Mouse (Mus musculus): ENCODE measurements at regions not wholly inside any gene's neighbourhood (a gene's known extent, or its start where the extent isn't known, plus 50 kb on each side); places are given as distances from the start of the nearest gene placed in this dataset.

DNA sequence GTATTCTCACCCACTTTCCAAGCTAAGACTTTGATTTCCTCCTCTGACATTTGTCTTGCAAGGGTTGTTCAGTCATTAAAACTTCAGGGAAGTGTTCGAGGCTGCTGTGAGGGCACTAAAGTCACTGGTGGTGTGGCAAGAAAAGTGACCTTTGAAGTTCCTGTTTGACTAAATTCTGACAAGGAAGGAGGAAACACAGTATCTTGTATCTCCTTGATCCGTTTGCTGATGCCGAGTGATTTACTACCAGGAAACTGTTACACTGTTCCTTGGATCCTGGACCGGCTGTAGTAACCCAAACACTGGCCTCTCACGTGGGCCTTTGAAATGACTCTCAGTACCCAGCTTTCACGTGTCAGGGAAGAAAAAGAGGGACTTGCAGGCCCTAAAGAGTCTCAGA is 53.5 kb upstream of the Ralgapa2 start:
- no peak for DNase-seq (ENCODE audit: low spot score in 2 of 2)

DNA sequence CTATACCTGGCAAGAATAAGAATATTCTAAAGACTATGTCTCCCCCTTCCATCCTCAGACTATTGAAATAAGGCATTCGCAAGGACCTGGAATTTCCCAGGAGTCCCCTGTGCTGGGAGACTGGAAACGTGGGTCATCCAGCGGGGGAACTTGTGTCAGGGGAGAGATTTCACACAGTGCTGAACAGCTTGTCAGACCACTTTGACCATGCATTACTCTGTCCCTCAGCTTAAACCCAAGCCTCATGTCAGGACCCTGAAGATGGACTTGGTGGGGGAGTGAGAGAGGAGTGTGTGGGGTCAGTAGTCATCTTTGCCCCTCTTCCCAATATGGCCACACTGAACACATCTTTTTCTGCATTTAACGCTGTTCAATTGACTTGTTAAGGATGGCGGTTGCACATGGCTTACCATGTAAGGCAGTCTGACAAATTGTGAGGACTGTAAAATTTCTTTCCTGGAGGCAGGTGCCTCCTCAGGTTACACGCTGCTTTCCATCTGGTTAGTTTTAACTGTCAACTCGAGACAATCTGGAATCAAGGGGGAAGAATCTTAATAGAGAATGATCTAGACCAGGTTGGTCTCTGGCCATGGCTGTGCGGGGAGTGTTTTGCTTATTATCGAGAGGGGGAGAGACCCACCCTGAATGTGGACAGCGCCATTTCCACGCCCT is 56.2 kb upstream of the Ralgapa2 start:
- DNase-seq (ENCODE audit: low spot score in 2 of 2): no peak

DNA sequence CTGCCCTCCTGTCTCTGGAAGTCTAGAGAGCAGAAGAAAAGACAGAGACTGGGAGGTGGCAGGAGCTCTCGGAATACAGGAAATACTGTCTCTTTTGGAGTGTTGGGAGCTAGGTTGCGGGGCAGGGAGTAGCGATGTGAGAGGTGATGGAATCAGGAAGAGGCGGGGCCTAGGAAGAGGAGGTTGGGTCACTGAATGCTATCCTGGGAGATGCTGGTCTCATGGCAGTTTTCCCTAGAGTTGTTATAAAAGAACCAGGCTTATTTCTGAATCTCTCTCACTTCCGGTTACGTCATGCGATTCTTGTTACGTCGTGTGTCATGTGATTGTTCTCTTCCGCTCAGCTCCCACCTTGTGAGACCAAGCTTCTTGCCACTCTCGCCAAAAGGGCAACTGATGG is 58.9 kb upstream of the Ralgapa2 start:
- DNase-seq (ENCODE audit: low spot score in 2 of 2): no peak

DNA sequence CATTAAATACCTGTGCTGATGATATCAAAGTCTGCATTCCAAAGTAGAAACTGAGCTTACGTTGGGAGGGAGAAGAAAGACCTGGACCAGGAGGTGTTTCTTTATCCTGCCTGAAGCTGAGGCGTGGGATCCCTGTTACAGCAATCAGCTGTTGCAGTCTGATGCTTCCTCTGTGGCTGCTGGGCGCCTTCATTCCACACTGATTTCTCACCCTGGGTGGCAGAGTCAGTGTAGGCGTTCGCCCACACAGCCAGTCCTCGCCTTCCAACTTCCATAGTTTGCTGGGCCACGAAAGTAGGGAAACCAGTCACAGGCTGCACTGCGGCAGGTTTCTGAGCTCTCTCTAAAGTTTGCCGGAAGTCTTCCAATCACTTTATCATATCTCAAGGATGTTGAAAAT is 59.7 kb upstream of the Ralgapa2 start:
- peak; percentile 57 to 58 for DNase-seq (ENCODE audit: low spot score in 2 of 2)

DNA sequence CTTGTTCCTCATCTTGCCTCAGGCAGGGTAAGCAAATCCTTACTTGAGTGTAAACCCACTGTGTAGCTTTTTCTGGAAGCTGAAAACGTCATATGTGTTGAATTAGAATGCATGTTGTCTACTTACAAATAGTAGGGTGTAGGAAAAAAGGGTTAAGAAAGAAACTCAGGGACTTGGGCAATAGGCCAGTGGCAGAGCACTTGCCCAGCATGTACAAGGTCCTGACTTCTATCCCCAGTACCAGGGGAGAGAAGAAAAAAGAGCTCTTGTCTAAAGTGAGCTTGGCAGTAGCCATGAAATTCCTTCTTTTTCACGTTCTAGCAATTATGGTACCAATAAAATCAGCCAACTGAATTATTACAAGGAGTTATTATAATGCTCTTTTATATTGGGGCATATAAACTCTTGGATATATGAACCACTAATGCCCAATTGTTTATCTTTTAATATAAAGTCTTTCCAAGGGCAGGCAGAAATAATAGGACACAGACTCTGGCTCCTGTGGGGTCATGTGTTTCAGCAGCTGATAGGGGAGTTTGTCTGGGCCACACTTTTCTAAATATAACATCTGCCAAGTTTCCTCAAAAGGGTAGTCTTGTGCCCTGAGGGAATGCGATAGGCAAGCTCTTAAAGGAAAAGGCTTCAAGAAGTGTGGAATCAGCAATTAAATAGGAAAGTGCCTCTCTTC is 63.6 kb upstream of the Ralgapa2 start:
- DNase-seq (ENCODE audit: low spot score in 2 of 2): no peak

DNA sequence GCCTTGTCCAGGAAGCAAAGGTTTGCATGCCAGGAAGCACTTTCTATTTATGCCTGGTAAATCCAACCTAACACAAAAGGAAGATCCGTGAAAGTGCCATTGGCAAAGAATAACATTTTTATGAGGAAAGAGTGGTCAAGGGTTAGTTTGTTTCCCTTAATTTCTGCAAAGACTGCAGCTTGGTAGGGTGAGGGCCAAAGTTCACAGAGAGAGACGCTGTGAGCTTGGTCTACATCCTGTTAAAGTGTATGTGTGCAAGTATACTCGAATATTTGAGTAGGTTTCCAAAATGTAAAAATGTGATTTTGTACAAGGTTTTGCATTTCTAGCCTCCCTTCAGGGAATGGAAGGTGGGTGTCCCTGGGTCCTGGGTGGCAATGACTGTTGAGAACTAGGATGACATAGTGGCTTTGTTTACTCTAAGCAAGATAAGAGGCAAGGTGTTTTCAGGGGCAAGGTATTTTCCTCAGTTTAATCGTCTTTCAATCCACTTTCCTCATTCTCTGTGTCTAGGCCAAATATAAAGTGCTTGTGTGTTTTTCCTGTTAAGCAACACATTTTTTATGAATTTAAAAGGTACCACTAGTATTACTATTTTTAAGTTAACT is 64.3 kb upstream of the Ralgapa2 start:
- DNase-seq (ENCODE audit: low spot score in 2 of 2): no peak

DNA sequence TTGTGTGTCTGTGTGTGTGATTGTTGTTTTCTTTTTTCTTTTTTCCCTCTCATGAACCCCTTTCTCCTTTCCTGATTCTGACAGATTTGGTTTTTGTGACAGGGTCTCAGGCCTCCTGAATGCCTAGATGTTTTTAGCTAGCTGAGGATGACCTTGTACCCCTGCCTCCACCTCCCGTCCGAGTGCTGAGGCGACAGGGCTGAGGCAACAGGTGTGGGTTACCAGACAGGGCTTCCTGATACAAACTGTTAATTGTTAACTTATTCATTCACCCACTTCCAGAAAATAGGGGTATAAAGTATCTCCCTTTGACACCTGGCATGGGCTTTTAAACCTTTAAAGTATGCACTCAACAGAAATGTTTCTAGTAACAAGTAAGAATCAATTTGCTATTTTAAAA is 65.0 kb upstream of the Ralgapa2 start:
- no peak for DNase-seq (ENCODE audit: low spot score in 2 of 2)

DNA sequence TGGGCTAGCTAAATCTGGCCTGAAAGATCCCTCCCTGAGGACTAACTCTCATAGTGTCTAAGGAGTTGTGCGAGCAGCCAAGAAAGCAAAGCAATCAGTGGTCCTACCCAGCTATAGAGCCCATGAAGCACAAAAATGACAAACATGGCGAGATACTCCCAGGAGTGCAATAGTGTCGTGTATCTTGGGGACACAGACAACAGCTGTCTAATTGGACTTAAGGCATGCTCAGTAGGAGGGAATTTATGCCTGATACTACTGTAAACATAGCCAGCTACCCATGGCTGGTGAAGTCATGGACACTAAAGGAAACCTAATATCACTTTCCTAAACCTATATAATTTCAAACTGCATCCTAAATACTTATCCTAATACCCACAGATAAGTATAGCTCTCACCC is 69.1 kb upstream of the Ralgapa2 start:
- DNase-seq (ENCODE audit: low spot score in 2 of 2): no peak

DNA sequence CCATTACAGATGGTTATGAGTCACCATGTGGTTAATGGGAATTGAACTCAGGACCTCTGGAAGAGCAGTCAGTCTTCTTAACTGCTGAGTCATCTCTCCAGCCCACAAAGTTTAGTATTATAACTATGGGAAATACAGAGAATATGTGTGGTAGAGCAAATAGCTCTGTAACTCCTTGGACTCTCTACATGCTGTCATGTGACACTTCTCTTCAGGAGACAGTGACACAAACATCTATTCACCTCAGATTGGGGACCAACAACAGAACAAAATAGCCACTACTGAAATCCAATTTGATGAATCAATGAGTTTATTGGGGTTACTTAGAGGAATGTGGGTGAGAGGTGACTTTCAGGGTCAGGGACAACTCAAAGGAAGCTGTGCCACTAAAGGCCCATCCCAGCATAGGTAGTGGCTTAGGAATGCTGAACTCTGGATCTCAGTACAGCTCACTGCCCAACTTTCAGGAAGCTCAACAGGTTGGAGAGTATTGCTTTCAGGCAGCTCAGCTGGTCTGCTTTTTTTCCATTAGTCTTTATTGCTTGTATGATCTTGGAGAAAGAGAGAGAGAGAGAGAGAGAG is 71.8 kb upstream of the Ralgapa2 start:
- no peak for DNase-seq (ENCODE audit: low spot score in 2 of 2)

DNA sequence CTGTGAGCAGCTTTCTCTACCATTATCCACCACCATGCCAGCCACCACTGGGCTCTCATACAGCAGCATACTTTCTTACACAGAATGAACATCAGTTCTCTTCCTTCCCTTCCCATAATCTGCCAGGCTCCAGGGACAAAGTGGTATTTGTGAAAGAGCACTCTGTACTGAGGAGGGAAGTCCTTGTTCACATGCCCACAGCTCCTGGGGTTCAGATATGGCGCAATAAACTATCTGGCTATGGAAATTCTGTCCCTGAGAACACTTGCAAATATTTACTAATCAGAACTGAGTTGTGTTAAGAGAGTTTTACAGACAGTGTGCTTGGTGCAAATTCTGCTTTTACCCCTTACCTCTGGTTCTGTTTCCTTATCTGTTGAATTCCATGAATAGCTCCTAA is 74.2 kb upstream of the Ralgapa2 start:
- no peak for DNase-seq (ENCODE audit: low spot score in 2 of 2)

DNA sequence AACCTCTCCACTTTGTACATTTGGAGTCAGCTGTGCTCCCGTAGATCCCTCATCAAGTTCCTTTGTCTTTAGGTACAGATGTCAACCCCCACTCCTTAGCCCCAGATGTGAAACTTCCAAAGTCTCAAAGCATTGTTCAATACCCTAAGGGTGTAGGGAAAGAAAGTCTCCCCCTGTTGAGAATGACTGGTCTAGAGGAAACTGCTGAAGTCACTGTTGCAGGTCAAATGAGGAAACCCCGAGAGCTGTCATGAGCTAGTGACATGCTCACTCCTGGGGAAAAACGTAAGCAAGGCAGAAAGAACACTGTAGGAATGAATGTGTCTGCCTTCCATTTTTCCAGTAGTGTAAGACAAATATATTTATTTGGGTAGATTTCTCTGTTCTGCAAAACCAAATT is 74.8 kb upstream of the Ralgapa2 start:
- no peak for DNase-seq (ENCODE audit: low spot score in 2 of 2)

DNA sequence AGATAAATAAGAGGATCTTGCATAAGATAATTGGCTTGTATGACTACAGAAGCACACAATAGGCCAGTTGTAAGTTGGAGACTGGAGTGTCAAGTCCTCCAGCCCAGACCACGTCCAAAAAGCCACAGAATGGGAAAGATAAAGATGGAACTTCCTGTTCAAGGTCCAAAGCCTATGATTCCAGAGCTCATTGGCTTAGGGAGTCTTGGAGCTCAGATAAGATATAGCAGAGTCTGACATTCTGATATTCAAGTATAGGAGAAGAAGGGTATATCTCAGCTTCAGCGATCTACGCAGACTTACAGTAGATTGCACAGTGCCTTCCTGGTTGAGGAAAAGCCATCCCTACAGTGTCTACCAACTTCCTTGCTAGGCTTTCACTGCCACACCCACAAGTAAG is 77.7 kb upstream of the Ralgapa2 start:
- no peak for DNase-seq (ENCODE audit: low spot score in 2 of 2)

DNA sequence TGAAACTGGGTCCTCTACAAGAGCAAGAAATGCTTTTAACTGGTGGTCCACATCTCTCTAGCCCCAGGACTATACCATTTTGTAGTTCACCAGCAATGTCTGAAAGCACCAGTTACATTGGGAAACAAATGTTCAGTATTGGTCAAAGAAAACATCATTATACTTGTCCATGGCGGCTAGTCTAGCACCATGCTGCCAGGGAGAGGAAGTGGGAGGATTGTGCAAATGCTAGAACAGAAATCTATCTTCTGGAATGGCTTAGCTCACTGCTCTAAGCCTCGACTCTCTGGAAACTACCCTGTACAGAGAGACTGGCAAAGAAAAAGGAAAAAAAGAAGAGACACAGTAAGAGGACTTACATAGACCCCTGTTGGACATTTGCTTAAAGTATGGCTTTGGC is 81.1 kb upstream of the Ralgapa2 start:
- no peak for DNase-seq (ENCODE audit: low spot score in 2 of 2)

DNA sequence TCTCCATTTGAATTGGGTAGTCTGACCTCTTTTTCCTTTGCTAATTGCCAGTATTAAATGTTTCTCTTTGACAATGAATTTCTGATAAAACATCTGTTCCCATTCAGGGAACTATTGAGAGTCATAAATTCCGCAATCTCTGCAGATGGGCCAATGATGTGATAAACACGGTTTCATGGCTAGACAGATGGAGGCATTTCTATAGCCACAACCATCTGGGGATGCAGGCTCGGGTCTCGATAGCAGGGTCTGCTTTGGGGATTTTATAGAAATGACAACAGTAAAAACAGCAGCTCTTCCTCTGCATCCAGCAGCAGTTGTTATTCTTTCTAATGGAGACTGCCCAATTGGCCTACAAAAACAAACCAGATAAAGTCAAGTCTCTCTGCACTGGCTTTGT is 82.1 kb upstream of the Ralgapa2 start:
- no peak for DNase-seq (ENCODE audit: low spot score in 2 of 2)

DNA sequence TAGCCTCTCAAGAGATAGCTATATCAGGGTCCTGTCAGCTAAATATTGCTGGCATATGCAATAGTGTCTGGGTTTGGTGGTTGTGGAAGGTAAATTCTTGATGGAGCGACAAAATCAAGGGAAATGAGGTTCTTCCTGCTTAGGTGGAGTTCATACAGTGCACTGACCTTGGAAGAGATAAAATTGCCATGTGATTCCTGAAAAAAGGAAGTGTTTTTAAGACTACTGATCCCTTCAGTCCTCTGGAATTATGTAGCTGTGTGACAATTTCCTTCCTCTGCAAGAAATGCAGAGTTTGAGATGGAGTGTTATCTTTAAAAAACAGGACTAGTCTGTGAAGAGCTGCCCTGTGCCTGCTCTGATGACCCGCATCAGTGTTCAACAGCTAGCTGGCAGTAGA is 83.5 kb upstream of the Ralgapa2 start:
- DNase-seq (ENCODE audit: low spot score in 2 of 2): no peak

DNA sequence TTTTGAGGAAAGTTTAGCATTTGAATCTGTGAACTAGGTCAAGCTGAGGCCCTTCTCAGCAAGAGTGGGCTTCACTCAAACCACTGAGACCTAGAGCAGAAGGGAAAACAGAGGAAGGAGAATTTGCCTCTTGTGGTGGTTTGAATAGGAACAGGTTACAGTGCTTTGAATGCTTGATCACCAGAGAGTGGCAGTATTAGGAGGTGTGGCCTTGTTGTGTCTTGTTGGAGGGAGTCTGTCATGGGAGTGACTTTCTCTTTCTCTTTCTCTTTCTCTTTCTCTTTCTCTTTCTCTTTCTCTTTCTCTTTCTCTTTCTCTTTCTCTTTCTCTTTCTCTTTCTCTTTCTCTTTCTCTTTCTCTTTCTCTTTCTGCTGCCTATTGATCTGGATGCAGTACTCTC is 94.0 kb upstream of the Ralgapa2 start:
- DNase-seq (ENCODE audit: low spot score in 2 of 2): no peak

DNA sequence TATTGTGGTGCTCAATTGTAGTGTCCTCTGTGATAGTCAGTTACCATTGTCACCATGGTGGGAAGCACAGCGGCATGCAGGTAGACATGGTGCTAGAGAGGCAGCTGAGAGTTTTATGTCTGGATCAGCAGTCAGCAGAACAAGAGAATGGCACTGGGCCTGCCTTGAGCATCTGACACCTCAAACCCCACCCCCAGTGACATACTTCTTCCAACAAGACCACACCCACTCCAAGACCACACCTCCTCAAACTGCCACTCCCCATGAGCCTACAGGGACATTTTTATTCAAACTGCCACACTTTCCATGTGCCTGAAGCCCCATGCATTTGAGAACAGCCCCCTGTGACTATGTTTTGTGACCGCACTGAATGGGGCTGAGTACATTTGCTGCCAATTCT is 98.8 kb upstream of the Ralgapa2 start:
- no peak for DNase-seq (ENCODE audit: low spot score in 2 of 2)

DNA sequence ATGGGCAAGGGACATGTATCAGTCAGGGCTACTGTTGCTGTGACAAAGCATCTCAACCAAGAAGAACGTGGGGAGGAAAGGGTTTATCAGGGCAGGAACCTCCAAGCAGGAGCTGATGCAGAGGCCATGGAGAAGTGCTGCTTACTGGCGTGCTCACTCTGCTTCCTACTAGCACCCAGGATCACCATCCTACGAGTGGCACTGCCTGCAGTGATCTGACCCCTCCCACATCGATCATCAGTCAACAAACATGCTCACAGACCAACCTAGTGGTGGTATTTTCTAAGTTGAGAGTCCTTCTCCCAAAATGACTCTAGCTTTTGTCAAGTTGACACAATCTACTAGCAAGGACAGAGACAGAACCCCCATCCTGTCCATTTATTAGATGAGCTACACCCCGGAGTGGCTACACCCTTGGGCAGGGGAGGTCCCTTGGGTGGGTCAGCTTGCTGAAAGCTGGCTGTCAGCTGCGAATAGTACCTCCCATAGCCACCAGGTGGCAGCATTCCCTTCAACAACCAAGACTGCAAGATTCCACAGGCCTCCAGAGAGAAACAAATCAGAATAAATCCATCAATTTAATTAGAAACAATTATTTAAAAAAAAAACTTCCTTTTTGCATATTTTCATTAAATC is 99.9 kb upstream of the Ralgapa2 start:
- DNase-seq (ENCODE audit: low spot score in 2 of 2): peak; percentile 16 to 22

DNA sequence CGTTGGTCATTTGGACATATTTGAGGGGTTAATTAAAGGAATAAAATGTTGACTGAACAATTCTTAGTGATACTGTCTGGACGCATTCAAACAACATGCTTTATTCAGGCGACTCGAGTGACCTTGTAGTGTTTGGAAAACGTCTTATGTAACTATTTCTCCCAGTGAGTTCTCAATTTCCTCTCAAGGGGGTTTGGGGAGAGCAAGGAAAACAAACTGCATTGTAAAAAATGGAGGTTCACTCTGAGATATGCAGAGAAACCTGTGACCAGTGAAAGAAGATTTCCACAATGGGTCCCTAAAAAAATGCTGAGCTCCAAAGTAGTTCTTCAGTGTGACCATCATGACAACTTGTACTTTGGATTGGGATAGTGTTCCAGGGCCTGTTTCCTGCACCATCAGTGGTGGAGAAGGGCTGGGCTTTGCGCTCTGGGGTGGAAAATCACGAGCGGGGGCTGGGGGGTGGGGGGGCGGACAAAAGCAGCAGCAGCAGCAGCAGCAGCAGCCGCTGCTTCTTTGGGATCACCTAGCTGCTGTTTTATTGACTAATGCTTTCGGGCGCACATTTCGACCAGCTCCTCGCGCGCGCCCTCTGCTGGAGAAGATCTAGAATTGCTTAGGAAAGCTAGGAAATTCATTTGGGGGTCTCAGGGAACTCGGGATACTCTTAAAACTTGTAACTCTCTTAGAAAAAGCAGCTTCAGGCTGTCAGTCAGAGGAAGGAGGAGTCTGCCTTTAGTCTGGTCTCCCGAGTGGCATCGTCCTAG is 100.6 kb upstream of the Ralgapa2 start:
- no peak for DNase-seq (ENCODE audit: low spot score in 2 of 2)

DNA sequence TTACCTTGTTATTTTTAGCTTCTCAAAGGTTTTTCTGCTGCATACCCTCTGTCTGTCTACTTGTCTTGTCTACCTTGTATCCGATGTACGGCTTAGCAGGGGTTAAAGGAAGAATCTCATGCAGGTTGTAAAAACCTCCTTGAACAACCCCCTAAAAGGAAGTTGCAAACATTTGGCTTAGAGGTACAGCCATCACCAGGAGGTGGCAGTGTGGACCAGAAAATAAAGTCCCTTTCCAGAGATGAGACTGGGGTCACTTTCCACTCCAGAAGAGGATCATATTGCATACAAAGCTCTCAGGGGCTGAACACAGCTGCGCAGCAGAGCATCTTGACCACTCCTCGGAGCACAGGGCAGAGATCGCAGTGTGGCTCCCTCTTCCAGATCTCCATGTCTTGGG is 109.0 kb upstream of the Ralgapa2 start:
- no peak for DNase-seq (ENCODE audit: low spot score in 2 of 2)

DNA sequence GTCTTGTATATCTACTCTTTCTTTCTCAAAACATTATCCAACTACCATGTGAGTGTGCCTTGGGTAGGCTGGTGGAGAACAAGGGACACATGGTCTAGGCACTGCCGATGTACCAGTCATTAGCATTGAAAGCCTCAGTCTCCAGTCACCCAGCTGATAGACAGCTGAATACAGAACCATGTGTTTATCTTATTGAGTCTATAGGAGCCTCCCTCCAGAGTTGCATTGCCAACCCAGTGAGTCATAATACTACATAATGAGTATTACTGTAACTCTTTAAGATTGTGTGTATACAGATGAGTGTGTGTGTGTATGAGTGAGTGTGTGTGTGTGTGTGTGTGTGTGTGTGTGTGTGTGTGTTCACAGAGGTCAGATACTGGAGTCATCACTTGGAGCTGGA is 110.9 kb upstream of the Ralgapa2 start:
- DNase-seq (ENCODE audit: low spot score in 2 of 2): no peak

DNA sequence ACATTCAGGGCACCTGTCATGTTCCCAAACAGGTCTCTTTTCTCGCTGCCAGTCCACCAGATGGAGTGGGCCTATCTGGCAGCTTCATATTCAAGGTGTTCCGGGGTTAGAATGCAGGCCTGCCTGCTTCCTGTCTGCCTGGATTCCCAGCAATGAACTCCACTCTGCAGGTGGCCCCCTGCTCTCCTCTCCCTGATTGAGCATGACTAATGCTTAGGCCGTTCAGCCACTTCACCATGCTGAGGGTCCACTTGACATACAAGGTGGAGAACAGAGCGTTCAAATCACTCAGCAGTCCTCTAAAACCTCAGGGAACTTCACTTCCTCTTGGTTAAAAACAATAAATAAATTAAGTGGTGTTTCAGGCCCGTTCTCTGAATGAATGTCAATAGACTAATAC is 112.1 kb upstream of the Ralgapa2 start:
- DNase-seq (ENCODE audit: low spot score in 2 of 2): no peak

Data from right cerebral cortex, postnatal 36 days (tissue).